Mouse (Mus musculus) midbrain, embryonic 16.5 days (tissue): ENCODE measurements at regions not wholly inside any gene's neighbourhood (a gene's known extent, or its start where the extent isn't known, plus 50 kb on each side); places are given as distances from the start of the nearest gene placed in this dataset.

ENCODE experiments used
- ATAC-seq: fragments of 200-750 bp; cut with Nextera tagmentation; 2 replicates; pipeline ENCODE4 v1.8.0; 2017; ENCODE audit warnings: moderate TSS enrichment
- H3K27ac ChIP-seq: fragments of 300-500 bp; sonication (generic); 2 replicates; pipeline ENCODE4 v1.5.1; 2014; ENCODE audit warnings: mild to moderate bottlenecking, low read length, mixed read lengths
- H3K27me3 ChIP-seq: fragments of 300-500 bp; sonication (generic); 2 replicates; pipeline ENCODE4 v1.6.1; 2014; ENCODE audit warnings: low read depth, low read length, mixed read lengths; ENCODE audit not compliant: control insufficient read depth, insufficient read depth
- H3K36me3 ChIP-seq: fragments of 300-500 bp; sonication (generic); 2 replicates; pipeline ENCODE4 v1.6.1; 2014; ENCODE audit warnings: mild to moderate bottlenecking, low read length, moderate library complexity, mixed read lengths; ENCODE audit not compliant: control insufficient read depth, insufficient read depth
- H3K4me1 ChIP-seq: fragments of 300-500 bp; sonication (generic); 2 replicates; pipeline ENCODE4 v1.6.1; 2014; ENCODE audit warnings: mild to moderate bottlenecking, low read length, mixed read lengths; ENCODE audit not compliant: control insufficient read depth, insufficient read depth
- H3K4me2 ChIP-seq: fragments of 300-500 bp; sonication (generic); 2 replicates; pipeline ENCODE4 v1.6.1; 2014; ENCODE audit warnings: mild to moderate bottlenecking, low read length, mixed read lengths
- H3K4me3 ChIP-seq: fragments of 300-500 bp; sonication (generic); 2 replicates; pipeline ENCODE4 v1.5.1; 2014; ENCODE audit warnings: low read depth, mild to moderate bottlenecking, low read length, moderate library complexity, mixed read lengths
- H3K9ac ChIP-seq: fragments of 300-500 bp; sonication (generic); 2 replicates; pipeline ENCODE4 v1.6.1; 2014; ENCODE audit warnings: low read depth, low read length, mixed read lengths
- H3K9me3 ChIP-seq: fragments of 300-500 bp; sonication (generic); replicated peaks from 2 replicates; pipeline ENCODE4 v1.6.1; 2014; ENCODE audit warnings: mild to moderate bottlenecking, low read length, mixed read lengths; ENCODE audit not compliant: control insufficient read depth, poor library complexity, severe bottlenecking
- WGBS: fragments of 180-500 bp; shearing (Covaris S2); extraction: QIAGEN DNeasy Blood & Tissue Kit; methylation state at CpG from one replicate; pipeline ENCODE4 v1.1.7; 2014; 5-methylcytosine and 5-hydroxymethylcytosine counted together

GRCm38 (mm10) chr3:41433106-41433505, 122.4 kb upstream of the Jade1 start:
- Histone ChIP-seq H3K9me3 (no peaks in the 10 kb centered on the region), H3K9ac (no peak overlapping the region), H3K36me3 (no peaks in the 10 kb centered on the region), H3K4me2 (no peak overlapping the region), H3K4me3 (no peak overlapping the region), H3K27ac (no peak overlapping the region), H3K27me3 (no peaks in the 10 kb centered on the region), H3K4me1 (no peaks in the 10 kb centered on the region)
- 76% methylated on average over 3 of the region's 3 CpGs for WGBS
- ATAC-seq: no peak

DNA sequence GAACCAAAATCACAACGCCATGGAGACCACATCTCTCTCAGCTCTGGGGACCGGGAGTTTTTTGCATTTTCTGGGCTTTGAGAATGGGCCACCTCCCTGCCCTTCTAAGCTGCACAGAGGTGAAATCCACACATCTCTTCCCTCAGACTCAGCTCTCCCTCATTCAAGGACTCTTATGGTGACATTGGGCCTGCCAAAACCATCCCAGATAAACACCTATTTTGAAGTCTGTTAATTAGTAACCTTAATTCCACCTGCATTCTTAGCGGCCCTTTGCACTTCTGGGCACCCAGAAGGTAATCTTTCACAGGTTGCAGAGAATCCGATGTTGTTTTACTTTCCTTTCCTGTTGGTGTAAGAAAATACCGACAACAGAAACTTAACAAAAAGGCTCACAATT, 123.2 kb upstream of the Jade1 start:
- Histone ChIP-seq H3K27me3 (no peaks in the 10 kb centered on the region), H3K36me3 (no peaks in the 10 kb centered on the region), H3K9ac (no peak overlapping the region), H3K4me3 (no peak overlapping the region), H3K27ac (no peak overlapping the region), H3K4me1 (no peaks in the 10 kb centered on the region), H3K9me3 (no peaks in the 10 kb centered on the region), H3K4me2 (no peak overlapping the region)
- WGBS: 92% methylated on average over 5 of the region's 5 CpGs
- ATAC-seq: no peak

DNA sequence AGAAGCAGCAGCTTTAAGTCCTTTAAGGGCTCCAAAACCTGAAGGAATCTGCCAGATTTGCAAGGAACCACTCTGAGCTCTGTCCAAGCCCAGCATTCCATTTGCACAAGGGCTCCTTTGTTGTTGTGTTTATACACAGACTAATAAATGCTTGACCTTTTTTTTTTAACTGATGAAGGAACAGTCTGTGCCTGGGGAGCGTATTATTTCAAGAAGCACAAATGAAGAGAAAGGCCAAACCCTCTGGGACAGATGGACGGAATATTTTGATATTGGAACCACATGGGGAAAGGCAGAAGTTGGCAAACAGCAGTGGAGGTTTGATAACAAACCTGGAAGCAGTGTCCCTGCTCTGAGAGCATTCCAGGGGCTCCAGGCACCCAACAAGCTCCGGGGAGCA, 125.3 kb upstream of the Jade1 start:
- H3K4me1 ChIP-seq: no peaks in the 10 kb centered on the region
- no peak overlapping the region for H3K27ac ChIP-seq
- H3K4me2 ChIP-seq: no peak overlapping the region
- no peaks in the 10 kb centered on the region for H3K36me3 ChIP-seq
- 57% methylated on average over 3 of the region's 3 CpGs for WGBS
- no peak overlapping the region for H3K4me3 ChIP-seq
- no peak overlapping the region for H3K9ac ChIP-seq
- no peaks in the 10 kb centered on the region for H3K27me3 ChIP-seq
- no peaks in the 10 kb centered on the region for H3K9me3 ChIP-seq
- ATAC-seq: no peak

- WGBS: 86% methylated on average over 3 of the region's 3 CpGs
- ATAC-seq: no peak
- H3K9ac ChIP-seq: no peak overlapping the region
Observed at GRCm38 (mm10) chr3:41426946-41427345, 128.6 kb upstream of the Jade1 start.

GRCm38 (mm10) chr3:41425863-41426262, 129.7 kb upstream of the Jade1 start:
- 93% methylated on average over 8 of the region's 8 CpGs for WGBS

More at GRCm38 (mm10) chr3:41426946-41427345, 128.6 kb upstream of the Jade1 start:
- Histone ChIP-seq H3K9me3 (no peaks in the 10 kb centered on the region), H3K27ac (no peak overlapping the region), H3K36me3 (no peaks in the 10 kb centered on the region), H3K4me2 (no peak overlapping the region), H3K4me1 (0 out of 2 replicates have a peak, but pooled peaks cover 2% of the 10 kb centered on the region), H3K27me3 (no peaks in the 10 kb centered on the region), H3K4me3 (no peak overlapping the region)

GRCm38 (mm10) chr3:41424142-41424939, 131.2 kb upstream of the Jade1 start:
- Histone ChIP-seq H3K36me3 (no peaks in the 10 kb centered on the region), H3K27ac (no peak overlapping the region), H3K9ac (no peak overlapping the region), H3K9me3 (no peaks in the 10 kb centered on the region), H3K4me3 (no peak overlapping the region), H3K4me1 (0 out of 2 replicates have a peak, but pooled peaks cover 2% of the 10 kb centered on the region), H3K27me3 (no peaks in the 10 kb centered on the region), H3K4me2 (no peak overlapping the region)
- 16% methylated on average over 10 of the region's 10 CpGs for WGBS
- ATAC-seq: no peak; the same call in 1 of the 2 replicates

More at GRCm38 (mm10) chr3:41425863-41426262, 129.7 kb upstream of the Jade1 start:
- no peak overlapping the region for H3K4me2 ChIP-seq
- no peaks in the 10 kb centered on the region for H3K27me3 ChIP-seq
- H3K9ac ChIP-seq: no peak overlapping the region
- ATAC-seq: no peak
- H3K27ac ChIP-seq: no peak overlapping the region
- no peaks in the 10 kb centered on the region for H3K9me3 ChIP-seq
- no peak overlapping the region for H3K4me3 ChIP-seq
- 0 out of 2 replicates have a peak, but pooled peaks cover 2% of the 10 kb centered on the region for H3K4me1 ChIP-seq
- H3K36me3 ChIP-seq: no peaks in the 10 kb centered on the region

GRCm38 (mm10) chr3:41423630-41424029, 131.9 kb upstream of the Jade1 start:
- 0 out of 2 replicates have a peak, but pooled peaks cover 2% of the 10 kb centered on the region for H3K4me1 ChIP-seq
- no peak overlapping the region for H3K4me3 ChIP-seq
- no peak overlapping the region for H3K4me2 ChIP-seq
- 73% methylated on average over 5 of the region's 5 CpGs for WGBS
- no peaks in the 10 kb centered on the region for H3K36me3 ChIP-seq
- H3K9me3 ChIP-seq: no peaks in the 10 kb centered on the region
- H3K27me3 ChIP-seq: no peaks in the 10 kb centered on the region
- ATAC-seq: no peak
- no peak overlapping the region for H3K9ac ChIP-seq
- H3K27ac ChIP-seq: no peak overlapping the region

DNA sequence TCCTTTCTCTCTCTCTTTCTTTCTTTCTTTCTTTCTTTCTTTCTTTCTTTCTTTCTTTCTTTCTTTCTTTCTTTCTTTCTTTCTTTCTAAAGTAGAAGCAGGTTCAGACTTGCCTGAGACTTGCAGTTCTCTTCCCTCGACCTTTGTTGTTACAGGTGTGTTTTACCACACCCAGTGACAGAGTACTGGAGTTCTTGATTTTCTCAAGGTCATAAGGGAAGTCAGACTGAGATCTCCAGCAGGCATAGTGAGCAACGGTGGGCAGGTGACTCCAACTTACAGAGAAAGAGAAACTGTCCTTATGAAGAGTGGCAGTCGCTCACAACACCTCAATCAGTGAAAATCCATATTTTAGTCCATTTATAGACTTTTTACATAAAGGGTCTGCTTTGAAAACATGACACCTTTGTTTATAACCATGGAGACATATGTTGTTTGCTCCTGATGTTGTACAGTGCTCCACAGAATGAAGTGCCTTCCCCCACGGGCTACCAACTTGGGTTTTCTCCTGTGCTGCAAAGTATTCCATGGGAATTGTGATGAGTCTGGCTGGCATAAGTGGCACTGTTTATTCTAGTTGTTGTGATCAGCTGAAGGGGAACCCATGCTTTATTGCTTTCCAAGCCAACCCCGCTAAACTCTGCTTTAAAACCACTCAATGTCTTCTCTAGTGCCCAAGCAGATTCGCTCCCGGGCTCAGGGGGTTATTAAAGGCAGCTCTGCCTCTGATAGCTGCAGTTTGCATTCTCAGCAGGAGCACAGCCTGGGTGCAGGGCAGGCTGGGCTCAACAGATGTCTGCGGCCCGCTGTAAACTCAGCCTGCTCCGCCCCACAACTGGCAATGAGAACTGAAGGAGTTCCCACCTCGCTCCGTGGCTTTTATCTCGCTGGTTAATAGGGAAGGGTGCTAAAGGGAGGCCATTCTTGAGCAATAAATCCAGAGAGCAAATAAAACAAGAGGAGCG, 132.6 kb upstream of the Jade1 start:
- WGBS: 31% methylated on average over 14 of the region's 14 CpGs
- H3K27ac ChIP-seq: no peak overlapping the region
- no peaks in the 10 kb centered on the region for H3K36me3 ChIP-seq
- 0 out of 2 replicates have a peak, but pooled peaks cover 2% of the 10 kb centered on the region for H3K4me1 ChIP-seq
- H3K4me2 ChIP-seq: no peak overlapping the region
- no peak overlapping the region for H3K9ac ChIP-seq
- H3K9me3 ChIP-seq: no peaks in the 10 kb centered on the region
- no peak for ATAC-seq
- no peak overlapping the region for H3K4me3 ChIP-seq
- H3K27me3 ChIP-seq: no peaks in the 10 kb centered on the region
